ENCODE assay signal across 11 mouse cellular contexts in the genomic region with DNA sequence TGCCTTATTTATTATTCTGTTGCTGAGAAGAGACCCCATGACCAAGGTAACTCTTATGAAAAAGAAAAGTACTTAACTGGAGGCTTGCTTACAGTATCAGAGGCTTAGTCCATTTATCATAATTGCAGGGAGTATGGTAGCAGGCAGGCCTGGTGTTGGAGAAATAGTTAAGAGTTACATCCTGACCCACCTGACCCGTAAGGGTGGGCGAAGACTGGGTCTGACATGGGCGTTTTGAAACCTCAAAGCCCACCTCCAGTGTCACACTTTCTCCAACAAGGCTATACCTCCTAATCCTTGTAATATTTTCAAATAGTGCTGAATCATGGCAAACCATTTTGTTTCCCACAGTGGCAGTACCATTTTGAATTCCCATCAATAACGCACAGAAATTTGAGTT. TPM values are rescaled to one million over a fixed set of nuclear protein-coding genes. Genes with fewer than 3 reads are reported as not detected.
DNase-seq lines count a peak whose midpoint lies in the region; ATAC-seq lines count a peak whose summit lies in the region.
"Had no signal": no experiment of that assay in that cellular context is flagged by ENCODE, and none has a peak within 500 bp of the region (broad histone marks: within the 10 kb centered on the region; RNA-seq: fewer than 3 reads in every experiment).

No protein-coding gene starts in this region.

- H3K9me3 ChIP-seq in hindbrain, embryonic 11.5 days (ENCODE audit: control insufficient read depth, low read length): no peaks in the 10 kb centered on the region
- H3K9me3 ChIP-seq in midbrain, embryonic 13.5 days: no peaks in the 10 kb centered on the region

- peak; percentile 51 for DNase-seq in heart, adult 11 months
- DNase-seq in heart, adult 9 months (ENCODE audit: low spot score in 2 of 2): no peak
- peak; percentile 6 for DNase-seq in MN1 (ENCODE audit: low spot score)
- DNase-seq in hindbrain, embryonic 11.5 days (ENCODE audit: low spot score): no peak
- no peak for DNase-seq in urinary bladder, postnatal 36 days (ENCODE audit: low spot score in 2 of 2)
- no peak for DNase-seq in adrenal gland, postnatal 14 days
- no peak for DNase-seq in embryo, embryonic 10 days (ENCODE audit: low spot score)

- no peak overlapping the region for H3K27ac ChIP-seq in hindbrain, embryonic 11.5 days (ENCODE audit: low read depth, low read length)
- no peak overlapping the region for H3K27ac ChIP-seq in midbrain, embryonic 13.5 days

- peaks cover 7% of the 10 kb centered on the region; the same call in 1 of the 2 replicates for H3K4me1 ChIP-seq in hindbrain, embryonic 11.5 days (replicated peaks; ENCODE audit: control insufficient read depth, insufficient read depth, low read length)
- peaks cover 36% of the 10 kb centered on the region for H3K4me1 ChIP-seq in midbrain, embryonic 13.5 days (replicated peaks)

- H3K4me3 ChIP-seq in hindbrain, embryonic 11.5 days (ENCODE audit: low read depth, low read length): peak overlapping the region; percentile 61; the same call in 1 of the 2 replicates
- peak overlapping the region; percentile 51; the same call in 1 of the 2 replicates for H3K4me3 ChIP-seq in midbrain, embryonic 13.5 days (replicated peaks)

- no peaks in the 10 kb centered on the region for H3K36me3 ChIP-seq in hindbrain, embryonic 11.5 days (ENCODE audit: control insufficient read depth, insufficient read depth, low read length)
- H3K36me3 ChIP-seq in midbrain, embryonic 13.5 days: no peaks in the 10 kb centered on the region

- peak overlapping the region; percentile 77; the same call in 1 of the 2 replicates for H3K4me2 ChIP-seq in hindbrain, embryonic 11.5 days (replicated peaks; ENCODE audit: low read depth, low read length)
- peak overlapping the region; percentile 72 for H3K4me2 ChIP-seq in midbrain, embryonic 13.5 days (replicated peaks)

- H3K9ac ChIP-seq in hindbrain, embryonic 11.5 days (ENCODE audit: low read depth, low read length): no peak overlapping the region
- no peak overlapping the region for H3K9ac ChIP-seq in midbrain, embryonic 13.5 days (replicated peaks)

- 59% methylated on average over 4 of the region's 4 CpGs for WGBS in hindbrain, embryonic 11.5 days
- 54% methylated on average over 4 of the region's 4 CpGs for WGBS in midbrain, embryonic 13.5 days

- no peaks in the 10 kb centered on the region for H3K27me3 ChIP-seq in hindbrain, embryonic 11.5 days (ENCODE audit: control insufficient read depth, insufficient read depth, low read length)
- H3K27me3 ChIP-seq in midbrain, embryonic 13.5 days: no peaks in the 10 kb centered on the region

- ATAC-seq in hindbrain, embryonic 11.5 days (ENCODE audit: low FRiP score): no peak
- no peak for ATAC-seq in midbrain, embryonic 13.5 days

RNA-seq across cellular contexts. Expression of a gene that starts 0.7 kb away (rescaled TPM):
- polyA plus RNA-seq in hindbrain, embryonic 11.5 days (2014; fragmentation: Nextera tagmentation; extraction: Ambion mirVana): 12.0 and 14.5 TPM in 2 replicates
- 11.1 and 12.8 TPM in 2 replicates for polyA plus RNA-seq in midbrain, embryonic 13.5 days (2015; fragmentation: Nextera tagmentation; extraction: Ambion mirVana)
- total RNA-seq in adrenal gland, postnatal 14 days (2021): 5.1 TPM in 2 replicates
- total RNA-seq: neutrophil, adult 5-6 weeks had no signal

RNA-seq across cellular contexts. Expression of a gene that starts 16.3 kb away (rescaled TPM):
- polyA plus RNA-seq in hindbrain, embryonic 11.5 days (2014; fragmentation: Nextera tagmentation; extraction: Ambion mirVana): not detected in 2 replicates
- not detected in 2 replicates for polyA plus RNA-seq in midbrain, embryonic 13.5 days (2015; fragmentation: Nextera tagmentation; extraction: Ambion mirVana)
- not detected in 2 replicates for total RNA-seq in adrenal gland, postnatal 14 days (2021)
- total RNA-seq: gastrocnemius, postnatal 4 days; liver, adult 2 months; neutrophil, adult 5-6 weeks had no signal
- polyA plus RNA-seq: liver, adult 2 months had no signal

RNA-seq across cellular contexts. Expression of a gene that starts 53.0 kb away (rescaled TPM):
- polyA plus RNA-seq in hindbrain, embryonic 11.5 days (2014; fragmentation: Nextera tagmentation; extraction: Ambion mirVana): 27.2 and 31.8 TPM in 2 replicates
- 29.1 and 32.1 TPM in 2 replicates for polyA plus RNA-seq in midbrain, embryonic 13.5 days (2015; fragmentation: Nextera tagmentation; extraction: Ambion mirVana)
- total RNA-seq in adrenal gland, postnatal 14 days (2021): 15.4 and 15.6 TPM in 2 replicates

RNA-seq across cellular contexts. Expression of a gene that starts 59.9 kb away (rescaled TPM):
- polyA plus RNA-seq in hindbrain, embryonic 11.5 days (2014; fragmentation: Nextera tagmentation; extraction: Ambion mirVana): 41.3 and 46.4 TPM in 2 replicates
- 61.8 and 68.2 TPM in 2 replicates for polyA plus RNA-seq in midbrain, embryonic 13.5 days (2015; fragmentation: Nextera tagmentation; extraction: Ambion mirVana)
- total RNA-seq in adrenal gland, postnatal 14 days (2021): 25.3 and 28.9 TPM in 2 replicates

Comparison
In these comparisons a context has a peak if more than half of its experiments do, and no peak if none do; other contexts are left out.
1. DNase-seq: peak in heart, adult 11 months (single experiment) and MN1 (single experiment); none in heart, adult 9 months (0 of 2), hindbrain, embryonic 11.5 days (single experiment), urinary bladder, postnatal 36 days (0 of 2), adrenal gland, postnatal 14 days (single experiment) and embryo, embryonic 10 days (single experiment).